ENCODE assay signal across 8 mouse cellular contexts in genomic region chr1:167393683-167394492, GRCm38 (mm10). TPM values are rescaled to one million over a fixed set of nuclear protein-coding genes. Genes with fewer than 3 reads are reported as not detected.
A peak's percentile ranks its signal among the peaks of the same experiment; 100 is the strongest.
DNase-seq lines count a peak whose midpoint lies in the region; ATAC-seq lines count a peak whose summit lies in the region.

Gene Mgst3, minus strand, starts transcription at chr1:167393841.

- H3K4me1 ChIP-seq in heart, embryonic 14.5 days (ENCODE audit: control insufficient read depth in 2 of 2, insufficient read depth in 2 of 2, low read length in 2 of 2): peaks cover 4 to 5% of the 10 kb centered on the region in 2 experiments; a peak in 2 of 4 replicates
- H3K4me1 ChIP-seq in liver, embryonic 13.5 days (replicated peaks): peaks cover 45% of the 10 kb centered on the region
- H3K4me1 ChIP-seq in stomach, embryonic 16.5 days (ENCODE audit: control insufficient read depth, insufficient read depth, low read length): peaks cover 23% of the 10 kb centered on the region; the same call in 1 of the 2 replicates

- ATAC-seq in CD4-positive, CD25-positive, alpha-beta regulatory T cell, adult 4 months: peak; percentile 90
- peak; percentile 93 for ATAC-seq in heart, embryonic 14.5 days (ENCODE audit: insufficient number of reproducible peaks, insufficient read depth, low FRiP score, low read depth)
- ATAC-seq in liver, embryonic 13.5 days (ENCODE audit: low read depth): peak; percentile 90
- ATAC-seq in stomach, embryonic 16.5 days (ENCODE audit: insufficient read depth, low FRiP score): peak; percentile 95

- under 1% methylated on average over 44 of the region's 45 CpGs for WGBS in heart, embryonic 14.5 days
- WGBS in liver, embryonic 13.5 days (ENCODE audit: insufficient replicate concordance): under 1% methylated on average over 45 of the region's 45 CpGs
- under 1% methylated on average over 45 of the region's 45 CpGs for WGBS in stomach, embryonic 16.5 days

- peak; percentile 94 for DNase-seq in c-Kit-negative CD71-positive TER-119-positive erythroid progenitor cells, embryonic 14.5 days (ENCODE audit: low read depth, low spot score)
- DNase-seq in fibroblast of lung, adult 2 months (ENCODE audit: low read depth): peak; percentile 90
- peak; percentile 96 for DNase-seq in kidney, postnatal 14 days
- DNase-seq in liver, embryonic 13.5 days: peak; percentile 96
- peak; percentile 95 for DNase-seq in neural tube, embryonic 10.5 days (ENCODE audit: extremely low spot score, low spot score)

- H3K4me3 ChIP-seq in heart, embryonic 14.5 days (ENCODE audit: control insufficient read depth in 1 of 2, insufficient read depth in 1 of 2, low read depth in 1 of 2, low read length in 2 of 2): peak within 1 kb of the TSS; percentile 62 to 74
- H3K4me3 ChIP-seq in liver, embryonic 13.5 days (replicated peaks): peak within 1 kb of the TSS; percentile 81
- peak within 1 kb of the TSS; percentile 81 for H3K4me3 ChIP-seq in stomach, embryonic 16.5 days (replicated peaks; ENCODE audit: low read length)

- peak within 1 kb of the TSS; percentile 81 for H3K9ac ChIP-seq in heart, embryonic 14.5 days (ENCODE audit: low read length)
- peak within 1 kb of the TSS; percentile 87 for H3K9ac ChIP-seq in liver, embryonic 13.5 days
- H3K9ac ChIP-seq in stomach, embryonic 16.5 days (ENCODE audit: low read length): peak within 1 kb of the TSS; percentile 90

- H3K4me2 ChIP-seq in heart, embryonic 14.5 days (ENCODE audit: low read length): peak within 1 kb of the TSS; percentile 87
- peak within 1 kb of the TSS; percentile 78 for H3K4me2 ChIP-seq in liver, embryonic 13.5 days
- peak within 1 kb of the TSS; percentile 90 for H3K4me2 ChIP-seq in stomach, embryonic 16.5 days (ENCODE audit: low read depth, low read length)

- H3K9me3 ChIP-seq in heart, embryonic 14.5 days (ENCODE audit: control insufficient read depth, low read length): no peaks in the 10 kb centered on the region
- no peaks in the 10 kb centered on the region for H3K9me3 ChIP-seq in liver, embryonic 13.5 days (replicated peaks)
- H3K9me3 ChIP-seq in stomach, embryonic 16.5 days (replicated peaks; ENCODE audit: control insufficient read depth, low read length): no peaks in the 10 kb centered on the region

- no peaks in the 10 kb centered on the region for H3K36me3 ChIP-seq in heart, embryonic 14.5 days (ENCODE audit: control insufficient read depth, insufficient read depth, low read length)
- H3K36me3 ChIP-seq in liver, embryonic 13.5 days: peaks cover 25% of the 10 kb centered on the region
- no peaks in the 10 kb centered on the region for H3K36me3 ChIP-seq in stomach, embryonic 16.5 days (ENCODE audit: control insufficient read depth, insufficient read depth, low read length)

- H3K27ac ChIP-seq in heart, embryonic 14.5 days (replicated peaks in 1 of 2; ENCODE audit: control insufficient read depth in 1 of 2, insufficient read depth in 1 of 2, low read depth in 2 of 2, low read length in 2 of 2): peak within 1 kb of the TSS; percentile 65 to 85
- peak within 1 kb of the TSS; percentile 97 for H3K27ac ChIP-seq in liver, embryonic 13.5 days
- peak within 1 kb of the TSS; percentile 91 for H3K27ac ChIP-seq in stomach, embryonic 16.5 days (ENCODE audit: low read length)

- no peaks in the 10 kb centered on the region for H3K27me3 ChIP-seq in heart, embryonic 14.5 days (ENCODE audit: control insufficient read depth, insufficient read depth, low read length)
- peaks cover 20% of the 10 kb centered on the region for H3K27me3 ChIP-seq in liver, embryonic 13.5 days
- no peaks in the 10 kb centered on the region for H3K27me3 ChIP-seq in stomach, embryonic 16.5 days (ENCODE audit: control insufficient read depth, insufficient read depth, low read length)

RNA-seq across cellular contexts. Expression of gene Mgst3, which starts in this region (rescaled TPM):
- 1 to 10 TPM; 3.8 to 5.1 TPM for polyA plus RNA-seq in CD4-positive, CD25-positive, alpha-beta regulatory T cell, adult 4 months (2017; shearing (Covaris generic))
- 215 and 219 TPM in 2 replicates for polyA plus RNA-seq in heart, embryonic 14.5 days (2014; fragmentation: Nextera tagmentation; extraction: Ambion mirVana)
- polyA plus RNA-seq in liver, embryonic 13.5 days (2015; fragmentation: Nextera tagmentation; extraction: Ambion mirVana): 337 and 409 TPM in 2 replicates
- polyA plus RNA-seq in stomach, embryonic 16.5 days (2015; fragmentation: Nextera tagmentation; extraction: Ambion mirVana): 212 and 275 TPM in 2 replicates

Comparison
In these comparisons a context has a peak if more than half of its experiments do, and no peak if none do; other contexts are left out.
1. Peak in every context shown above with its lines: DNase-seq, ATAC-seq, H3K4me3 ChIP-seq and H3K27ac ChIP-seq.
2. RNA of gene Mgst3 (polyA plus RNA-seq): 337 to 409 TPM in liver, embryonic 13.5 days, 215 to 219 TPM in heart, embryonic 14.5 days and 212 to 275 TPM in stomach, embryonic 16.5 days; 3.8 to 5.1 TPM in CD4-positive, CD25-positive, alpha-beta regulatory T cell, adult 4 months; every median in the first group is over 10 times any median in the second.